Mouse (Mus musculus) G1E (cell line): ENCODE data around the gene Olfr1043.

ENCODE experiments used
- CTCF ChIP-seq: IDR thresholded peaks from 2 replicates; pipeline ENCODE4 v1.5.1; 2012; ENCODE audit warnings: low read depth, low read length, inconsistent platforms, mixed read lengths
- GATA1 ChIP-seq: IDR thresholded peaks from 2 replicates; pipeline ENCODE4 v1.6.1; 2012; ENCODE audit warnings: borderline replicate concordance, low read length, inconsistent platforms, mixed read lengths
- TAL1 ChIP-seq: conservative IDR thresholded peaks from 2 replicates; pipeline ENCODE4 v1.6.1; 2012; ENCODE audit warnings: low read depth, low read length, inconsistent platforms, mixed read lengths

DNA sequence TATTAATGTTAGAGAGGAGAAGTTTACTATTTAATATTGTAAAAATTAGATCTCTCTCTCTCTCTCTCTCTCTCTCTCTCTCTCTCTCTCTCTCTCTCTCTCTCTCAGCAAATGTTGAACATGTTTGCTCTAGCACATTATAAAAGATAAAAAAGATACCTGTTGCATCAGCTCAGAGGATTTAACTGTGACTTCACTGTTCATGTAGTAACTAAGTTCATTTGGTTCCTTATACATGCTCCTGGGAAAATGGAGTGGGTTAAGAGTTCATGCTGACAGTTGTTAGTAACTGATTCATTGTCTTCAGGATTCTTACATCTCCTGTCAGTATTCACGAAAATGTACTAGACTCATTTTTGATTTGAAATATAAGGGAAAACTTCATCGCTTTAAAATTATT lies at the start of gene Olfr1043:
- TF ChIP-seq TAL1 = no peak
- TF ChIP-seq CTCF = no peak
- TF ChIP-seq GATA1 = no peak
